Mouse (Mus musculus) left cerebral cortex, adult 8-10 months (tissue): Measurements from ENCODE around the gene Mpp3. TPM values are rescaled to one million over a fixed set of nuclear protein-coding genes. Genes with fewer than 3 reads are reported as not detected.

ENCODE experiments used
- DNase-seq, 2 experiments: peaks; one replicate each; pipeline ENCODE4 v3.0.0; 2022; ENCODE audit warnings: low spot score in 2 of 2
- total RNA-seq, 4 experiments: library from RNA; stranded (reverse); gene quantifications; 2 replicates each; pipeline ENCODE4 v1.2.4; 2022

The Mpp3 gene
- 10 to 100 TPM; 73.8 to 85.2 (median 77.1) TPM for total RNA-seq

DNA sequence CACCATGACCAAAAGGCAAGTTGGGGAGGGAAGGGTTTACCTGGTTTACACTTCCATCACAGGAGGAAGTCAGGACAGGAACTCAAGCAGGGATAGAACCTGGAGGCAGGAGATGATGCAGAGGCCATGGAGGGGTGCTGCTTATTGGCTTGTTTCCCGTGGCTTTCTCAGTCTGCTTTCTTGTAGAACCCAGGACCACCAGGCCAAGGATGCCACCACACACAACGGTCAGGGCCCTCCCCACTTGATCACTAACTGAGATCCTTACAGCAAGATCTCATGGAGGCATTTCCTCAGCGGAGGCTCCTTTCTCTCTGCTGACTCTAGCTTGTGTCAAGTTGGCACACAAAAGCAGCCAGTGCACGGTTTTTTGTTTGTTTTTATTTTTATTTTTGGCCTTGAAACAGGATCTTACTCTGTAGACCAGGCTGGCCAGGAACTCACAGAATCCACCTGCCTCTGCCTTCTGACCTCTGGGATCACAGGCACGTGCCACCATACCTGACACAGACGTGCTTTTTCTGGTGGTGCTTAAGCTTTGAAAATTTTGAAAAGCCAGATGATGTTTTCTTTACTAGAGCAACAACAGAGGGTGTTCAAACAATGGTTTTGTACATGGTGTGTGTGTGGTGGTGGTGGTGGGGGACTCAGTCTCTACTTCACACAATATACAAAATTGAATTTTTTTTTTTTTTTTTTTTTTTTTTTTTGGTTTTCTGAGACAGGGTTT is at the start of gene Mpp3:
Gene Mpp3 (minus strand): TSS at position 375 of the 730 bp plus-strand sequence.
- no peak for DNase-seq

DNA sequence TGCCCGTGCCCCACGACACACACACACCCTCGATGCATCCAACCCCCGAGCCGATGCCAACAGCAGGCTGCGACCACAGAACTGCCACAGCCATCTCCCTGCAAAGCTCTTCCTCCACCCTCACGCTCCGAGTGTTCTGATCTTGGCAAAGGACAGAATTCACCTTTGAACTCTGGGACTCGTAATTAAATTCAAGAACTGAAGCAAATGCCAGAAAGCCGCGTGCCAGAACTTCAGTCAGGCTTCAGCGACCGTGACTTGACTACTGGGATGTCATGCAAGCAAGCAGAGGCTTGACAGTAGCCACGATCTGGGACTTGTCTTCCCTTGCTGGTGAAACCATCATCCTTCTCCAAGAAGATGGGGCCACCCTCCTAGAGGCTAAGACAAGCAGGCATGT is 45.5 kb upstream of the Mpp3 start:
- DNase-seq = no peak

DNA sequence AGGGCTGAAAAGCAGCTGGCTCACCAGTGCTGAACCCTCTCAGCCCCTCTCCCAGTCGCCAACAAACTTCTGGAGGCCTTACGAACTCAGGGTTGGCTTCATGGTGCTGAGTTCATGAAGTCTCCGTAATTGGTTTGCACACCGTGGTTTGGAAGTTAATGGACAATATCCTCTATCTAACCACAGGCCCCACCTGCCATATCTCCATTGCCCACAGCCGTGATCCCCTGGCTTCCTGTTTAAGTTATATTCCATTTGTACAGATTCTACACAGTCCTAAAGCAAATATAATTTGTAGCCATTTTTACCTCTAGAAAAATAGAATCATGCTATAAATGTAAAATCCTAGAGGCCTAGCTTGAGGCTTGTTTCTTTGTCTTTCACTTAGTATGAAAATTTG is 44.5 kb upstream of the Mpp3 start:
- DNase-seq = no peak

DNA sequence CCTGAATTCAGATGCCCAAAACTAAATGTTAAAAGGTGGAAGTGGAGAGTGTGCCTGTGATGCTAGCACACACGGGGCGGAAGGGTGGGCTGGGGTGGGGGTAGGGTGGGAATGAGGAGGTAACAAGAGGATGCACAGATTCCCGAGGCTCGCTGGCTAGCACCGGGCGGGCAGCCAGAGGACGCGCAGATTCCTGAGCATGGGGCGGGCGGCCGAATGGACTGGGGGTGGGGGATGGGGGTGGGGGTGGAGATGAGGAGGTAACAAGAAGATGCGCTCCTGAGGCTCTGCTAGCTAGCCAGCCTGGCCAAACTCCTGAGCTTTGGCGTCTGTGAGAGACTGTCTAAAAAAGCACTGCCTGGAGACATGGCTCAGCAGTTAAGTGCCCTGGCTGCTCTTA is 42.2 kb upstream of the Mpp3 start:
- no peak for DNase-seq

DNA sequence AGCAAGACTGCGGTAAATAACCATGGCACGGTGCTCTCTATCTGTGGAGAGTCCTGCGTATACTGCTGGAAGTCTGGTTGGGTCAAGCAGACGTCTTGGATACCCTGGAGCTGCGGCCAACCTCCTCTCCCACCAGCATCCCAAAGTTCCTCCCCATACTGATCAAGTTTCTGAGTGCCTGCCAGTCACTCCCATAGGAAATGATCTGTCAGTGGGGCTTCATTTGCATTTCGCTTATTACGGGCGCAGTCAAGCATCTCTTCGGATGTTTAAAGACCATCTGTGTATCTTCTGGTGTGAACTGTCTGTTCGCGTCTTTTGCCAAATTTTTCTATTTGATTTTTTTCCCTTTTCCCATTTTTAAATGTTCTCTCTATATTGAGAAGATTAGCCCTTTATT is 41.4 kb upstream of the Mpp3 start:
- DNase-seq = no peak

DNA sequence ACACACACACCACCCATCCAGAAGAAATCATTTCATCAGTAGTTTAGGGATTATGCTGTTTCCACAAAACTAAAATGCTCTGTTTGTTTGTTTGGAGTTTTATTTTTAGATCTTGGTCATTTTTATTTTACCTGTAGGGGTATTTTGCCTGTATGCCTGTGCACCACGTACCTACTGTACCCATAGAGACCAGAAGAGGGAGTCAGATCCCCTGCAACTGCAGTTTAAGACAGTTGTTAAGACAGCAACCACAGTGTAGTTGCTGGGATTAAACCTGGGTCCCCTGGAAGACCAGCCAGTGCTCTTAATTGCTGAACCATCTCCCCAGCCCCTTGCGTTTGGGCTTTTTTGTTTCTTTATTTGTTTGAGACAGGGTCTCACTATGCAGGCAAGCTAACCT is 40.7 kb upstream of the Mpp3 start:
- DNase-seq = no peak

DNA sequence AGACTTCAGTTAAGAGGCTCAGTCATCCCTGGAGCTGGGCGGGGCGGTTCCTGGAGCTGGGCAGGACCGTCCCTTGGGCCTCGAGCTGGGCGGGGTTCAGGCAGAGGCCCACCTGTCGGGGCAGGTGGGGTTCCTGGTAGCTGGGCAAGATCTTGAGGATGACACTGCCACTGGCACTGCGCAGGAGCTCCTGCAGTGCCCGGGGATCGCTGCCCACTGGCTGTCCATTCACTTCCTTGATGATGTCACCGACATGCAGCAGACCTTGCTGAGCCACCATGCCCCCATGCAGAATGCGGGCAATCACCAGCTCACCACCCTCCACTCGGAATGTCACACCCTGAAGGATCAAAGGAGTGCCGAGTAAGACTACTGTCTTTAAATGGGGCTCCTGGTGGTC is 34.8 kb upstream of the Mpp3 start:
- no peak for DNase-seq

DNA sequence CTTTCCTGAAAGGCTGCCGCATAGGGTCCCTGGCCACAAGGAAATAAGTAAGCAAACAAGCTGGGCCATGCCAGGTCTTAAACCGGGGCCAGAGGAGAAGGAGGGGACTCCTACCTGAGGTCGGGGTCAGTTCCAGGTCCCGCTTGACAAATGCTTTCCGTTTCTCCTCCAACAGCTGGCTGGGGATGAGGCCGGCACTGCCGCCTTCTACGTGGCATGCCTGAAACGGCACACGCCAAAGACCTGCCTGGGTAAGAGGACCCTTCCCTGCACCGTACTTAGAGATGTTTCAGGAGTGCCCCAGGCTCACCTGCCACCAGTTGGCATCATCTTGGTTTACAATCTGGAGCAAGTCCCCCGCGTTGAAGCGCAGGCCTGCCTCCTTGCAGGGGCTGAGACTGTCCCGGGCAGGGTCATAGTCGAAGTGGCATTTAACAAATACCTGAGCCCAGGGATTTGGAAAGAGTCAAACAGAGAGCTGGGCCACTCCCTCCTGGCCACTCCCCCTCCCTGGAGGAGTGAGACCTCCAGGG is 33.7 kb upstream of the Mpp3 start:
- DNase-seq = no peak

DNA sequence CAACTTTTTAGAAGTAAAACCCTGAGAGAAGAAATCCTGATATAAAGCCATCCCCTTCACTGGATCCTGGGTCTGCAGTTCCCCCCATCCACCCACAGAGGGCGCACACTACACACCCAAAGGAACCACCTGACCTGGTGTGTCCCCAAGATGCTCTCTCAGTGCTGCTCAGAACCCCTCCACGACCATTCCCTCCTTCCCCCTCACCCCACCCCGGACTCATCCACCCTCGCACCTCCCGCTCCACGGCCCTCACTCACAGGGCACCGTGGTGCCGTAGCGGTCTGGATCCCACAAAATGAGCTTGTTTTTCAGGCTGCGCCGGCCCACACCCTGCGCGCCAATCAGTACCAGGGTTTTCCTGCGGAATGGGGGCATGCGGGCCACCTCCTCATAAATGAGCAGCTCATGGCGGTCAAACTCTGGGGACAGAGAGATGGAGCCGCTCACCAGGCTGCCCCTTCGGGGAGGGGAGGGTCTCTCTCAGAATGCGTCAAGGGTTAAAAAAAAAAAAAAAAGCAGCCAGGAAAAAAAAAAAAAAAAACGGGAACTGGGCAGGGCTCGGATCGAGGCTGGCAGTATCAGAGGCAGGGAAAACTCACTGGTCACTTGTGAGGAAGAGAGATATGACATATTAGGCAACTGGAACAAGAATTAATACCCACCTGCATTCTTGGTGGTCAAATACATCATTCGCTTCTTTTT is 33.1 kb upstream of the Mpp3 start:
- peak; percentile 50 to 70 for DNase-seq

DNA sequence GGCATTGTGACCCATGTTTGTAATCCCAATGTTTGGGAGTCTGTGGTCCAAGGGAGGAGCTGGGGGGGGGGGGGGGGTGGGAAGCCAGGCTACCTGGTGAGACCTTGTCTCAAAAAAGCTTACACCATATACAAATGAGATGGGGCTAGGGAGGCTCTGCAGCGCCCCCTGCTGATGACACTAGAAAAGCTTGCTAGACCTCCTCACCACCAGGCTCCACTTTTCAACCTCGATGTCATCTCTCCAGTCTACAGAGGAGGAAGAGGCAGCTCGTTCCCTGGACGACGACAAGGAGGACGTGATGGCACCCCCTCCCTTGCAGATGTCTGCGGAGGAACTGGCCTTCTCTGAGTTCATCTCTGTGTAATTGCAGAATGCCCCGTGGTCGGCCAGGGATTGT is 25.6 kb upstream of the Mpp3 start:
- DNase-seq = peak in 1 of 2 experiments; percentile 18

DNA sequence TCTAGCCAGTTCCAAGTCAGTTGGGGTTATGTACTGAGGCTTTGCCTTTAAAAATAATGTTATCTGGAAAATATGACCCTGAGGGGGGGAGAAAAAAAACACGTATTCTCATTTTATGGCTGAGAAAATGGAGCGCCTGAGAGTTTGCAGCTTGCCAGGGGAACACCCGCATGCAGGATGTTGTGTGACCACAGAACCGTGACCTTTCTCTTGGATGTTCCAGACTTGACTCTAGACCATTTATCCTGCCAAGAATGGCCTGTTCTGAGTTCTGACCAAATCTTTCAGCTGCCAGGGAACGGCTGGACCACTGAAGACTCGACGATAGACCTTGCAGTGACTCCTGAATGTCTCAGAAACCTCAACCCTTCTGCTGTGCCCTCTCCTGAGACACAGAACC is 24.9 kb upstream of the Mpp3 start:
- no peak for DNase-seq

DNA sequence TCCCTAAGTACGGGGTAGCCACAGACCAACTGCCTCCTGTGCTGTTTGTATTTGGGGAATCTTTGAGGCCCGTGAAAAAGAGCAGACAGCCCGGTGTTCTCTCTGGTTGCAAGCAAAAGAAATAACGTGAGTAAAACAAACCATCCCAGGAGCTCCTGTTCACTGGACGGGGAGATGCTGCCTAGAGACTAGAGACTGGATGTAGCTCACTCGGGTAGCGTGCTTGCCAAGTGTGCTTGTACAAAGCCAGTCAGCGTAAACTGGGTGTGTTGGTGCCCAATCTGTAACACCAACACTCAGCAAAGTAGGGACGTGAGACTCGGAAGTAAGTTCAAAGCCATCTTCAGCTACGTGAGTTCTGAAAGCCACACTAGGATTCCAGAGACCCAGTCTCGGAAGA is 24.4 kb upstream of the Mpp3 start:
- no peak for DNase-seq

DNA sequence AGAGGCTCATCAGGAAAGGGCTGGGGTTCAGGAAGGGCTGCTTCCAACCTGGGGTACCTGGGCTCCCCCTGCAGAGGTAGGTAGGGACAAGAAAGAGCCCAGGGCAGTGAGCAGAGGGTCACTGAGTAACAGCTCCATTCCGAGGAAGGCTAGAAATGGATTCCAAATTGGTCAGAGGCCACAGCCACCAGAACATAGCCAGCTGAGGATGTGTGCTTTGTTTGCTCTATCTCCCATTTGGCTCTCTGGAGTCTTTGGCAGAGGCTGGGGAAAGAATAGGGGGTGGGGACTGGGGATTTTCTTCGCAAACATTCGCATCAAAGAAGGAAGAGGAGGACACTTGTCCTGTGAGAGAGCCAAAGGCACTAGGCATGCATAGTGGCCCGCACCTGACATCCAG is 23.7 kb upstream of the Mpp3 start:
- no peak for DNase-seq

DNA sequence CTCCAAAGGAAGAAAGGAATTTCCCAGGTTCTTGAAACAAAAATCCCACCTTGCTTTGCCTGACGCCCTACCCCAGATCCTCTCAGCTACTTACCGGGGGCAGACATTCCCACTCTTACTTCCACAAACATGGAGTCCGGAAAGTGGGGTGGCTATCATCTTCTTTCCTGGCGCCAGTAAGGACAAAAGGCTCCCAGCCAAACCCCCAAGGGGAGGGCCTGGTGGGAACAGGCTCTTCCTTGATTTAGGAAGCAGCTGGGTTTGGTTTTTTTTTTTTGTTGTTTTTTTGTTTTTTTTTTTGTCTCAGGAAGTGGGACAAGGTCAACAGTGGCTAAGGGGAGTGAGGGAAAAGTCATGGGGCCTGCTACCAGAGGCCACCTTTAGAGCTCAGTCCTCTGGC is 23.3 kb upstream of the Mpp3 start:
- no peak for DNase-seq

DNA sequence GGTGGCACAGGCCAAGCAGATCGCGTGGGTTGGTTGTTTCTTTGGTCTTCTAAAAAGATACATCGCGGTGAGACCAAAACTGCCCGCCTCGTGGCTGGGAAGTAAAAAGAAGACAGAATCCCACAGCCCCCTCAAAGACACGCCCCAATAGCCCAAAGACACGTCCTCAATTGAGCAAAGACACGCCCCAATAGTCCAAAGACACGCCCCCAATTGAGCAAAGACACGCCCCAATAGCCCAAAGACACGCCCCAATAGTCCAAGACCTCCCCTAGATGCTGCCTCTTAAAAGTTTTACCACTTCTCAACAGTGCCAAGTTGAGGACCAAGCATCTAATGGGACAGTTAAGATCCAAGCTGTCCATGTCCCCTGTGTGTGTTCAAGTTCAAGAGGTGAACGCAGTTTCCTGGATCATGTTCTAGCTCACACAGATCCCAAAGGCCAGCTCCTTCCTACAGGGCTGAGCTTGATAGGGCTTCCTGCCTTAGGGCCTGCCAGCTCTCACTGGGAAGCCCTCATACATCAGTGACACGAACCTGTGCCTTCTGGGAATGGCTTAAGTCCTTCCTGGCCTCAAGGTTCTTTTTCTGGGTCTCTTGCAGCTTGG is 21.7 kb upstream of the Mpp3 start:
- no peak for DNase-seq

DNA sequence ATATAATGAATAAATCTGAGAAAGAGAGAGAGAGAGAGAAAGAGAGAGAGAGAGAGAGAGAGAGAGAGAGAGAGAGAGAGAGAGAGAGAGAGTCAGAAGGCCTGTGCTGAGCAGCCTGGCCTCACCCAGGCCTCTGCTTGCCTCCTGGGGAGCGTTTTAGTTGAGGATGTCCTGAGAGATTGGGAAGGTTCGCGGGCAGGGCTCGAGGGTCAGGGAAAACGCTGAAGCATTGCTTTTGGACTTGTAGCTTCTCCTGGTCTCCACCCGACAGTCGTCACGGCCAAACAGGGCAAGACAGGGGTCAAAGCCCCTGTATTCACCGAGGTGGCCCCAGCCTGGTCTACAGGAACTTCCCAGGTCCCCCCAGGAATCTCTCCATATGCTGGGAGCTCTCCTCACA is 18.3 kb upstream of the Mpp3 start:
- no peak for DNase-seq

DNA sequence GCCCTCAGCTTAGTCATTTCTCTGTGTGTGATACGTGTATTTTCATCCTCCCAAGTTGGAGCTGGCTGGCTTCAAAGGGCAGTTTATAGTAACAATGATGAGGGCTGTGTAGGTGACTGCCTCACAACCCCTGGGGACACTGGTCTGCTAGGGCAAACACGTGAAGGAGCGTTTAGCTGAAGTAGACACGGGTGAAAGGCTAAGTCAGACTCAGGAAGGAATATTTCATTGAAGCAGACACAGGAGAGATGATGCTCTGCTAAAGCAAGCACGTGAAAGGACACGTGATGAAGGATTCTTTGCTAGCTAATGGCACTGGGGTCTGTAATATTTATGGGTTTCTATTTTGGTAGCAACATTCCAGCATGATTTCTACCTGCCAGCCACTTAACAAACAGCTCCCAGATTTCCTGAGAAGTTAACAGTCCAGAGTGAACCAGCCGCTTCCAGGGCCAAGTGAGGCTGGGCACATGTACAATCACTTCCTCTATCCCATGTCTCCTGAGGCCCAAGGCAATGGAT is 16.5 kb upstream of the Mpp3 start:
- DNase-seq = no peak

DNA sequence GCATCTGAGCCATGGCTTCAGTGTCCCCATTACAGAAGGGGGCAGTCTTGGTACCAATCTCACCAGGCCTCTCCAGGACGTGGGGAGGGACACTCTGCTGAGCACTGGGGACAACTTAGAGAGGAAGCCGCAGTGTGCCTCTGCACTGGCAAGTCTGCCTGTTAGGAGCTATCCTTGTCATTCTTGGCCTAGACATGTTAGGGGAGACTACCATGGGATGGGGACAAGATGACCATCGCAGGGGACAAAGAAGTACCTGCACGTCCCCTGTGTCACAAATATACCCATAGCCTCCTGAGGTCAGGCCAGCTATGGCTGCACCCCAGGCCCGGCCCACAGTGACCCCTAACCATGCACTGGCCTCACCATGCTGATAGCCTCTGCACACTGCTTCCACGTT is 15.1 kb upstream of the Mpp3 start:
- DNase-seq = no peak

DNA sequence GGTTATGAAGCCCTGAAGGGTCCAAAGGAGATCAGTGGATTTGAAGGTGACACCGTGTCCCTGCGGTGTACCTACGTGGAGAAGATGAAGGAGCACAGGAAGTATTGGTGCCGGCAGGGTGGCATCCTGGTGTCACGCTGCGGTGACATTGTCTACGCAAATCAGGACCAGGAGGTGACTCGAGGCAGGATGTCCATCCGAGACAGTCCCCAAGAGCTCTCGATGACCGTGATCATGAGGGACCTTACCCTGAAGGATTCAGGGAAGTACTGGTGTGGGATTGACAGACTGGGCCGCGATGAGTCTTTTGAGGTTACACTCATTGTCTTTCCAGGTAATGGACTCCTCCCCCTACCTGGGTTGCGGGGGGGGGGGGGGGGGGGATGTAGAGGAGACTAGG is 14.7 kb upstream of the Mpp3 start:
- no peak for DNase-seq

DNA sequence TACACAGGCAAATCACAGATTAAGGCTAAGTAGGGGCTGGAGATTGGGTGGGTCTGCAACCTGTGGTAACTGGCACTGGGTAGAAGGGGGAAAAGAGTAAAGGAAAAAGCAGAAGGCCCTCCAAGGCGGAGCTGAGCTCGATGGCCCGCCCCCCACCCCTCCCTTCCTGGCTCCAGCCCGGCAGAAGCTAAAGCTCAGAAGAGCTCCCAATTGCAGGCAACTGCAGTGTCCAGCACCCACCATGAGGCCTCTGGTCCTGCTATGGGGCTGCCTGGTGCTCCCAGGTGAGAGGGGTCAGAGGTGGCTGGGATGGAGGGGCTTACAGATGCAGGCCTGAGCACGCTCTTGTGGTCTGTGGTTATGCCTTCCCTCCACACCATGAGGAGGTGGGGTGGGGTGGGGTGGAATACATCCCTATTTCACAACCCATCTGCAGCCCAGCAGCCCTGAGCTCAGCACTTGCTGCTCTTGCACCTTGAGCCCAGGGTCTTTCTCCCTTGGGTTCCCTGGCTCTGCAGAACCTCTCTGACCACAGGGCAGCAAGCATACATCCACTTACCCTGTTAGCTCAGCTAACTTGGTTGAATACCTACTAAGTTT is 13.2 kb upstream of the Mpp3 start, which contains the start of gene Cd300lg:
Gene Cd300lg (plus strand): TSS at position 160 of the 600 bp plus-strand sequence.
- DNase-seq = no peak

DNA sequence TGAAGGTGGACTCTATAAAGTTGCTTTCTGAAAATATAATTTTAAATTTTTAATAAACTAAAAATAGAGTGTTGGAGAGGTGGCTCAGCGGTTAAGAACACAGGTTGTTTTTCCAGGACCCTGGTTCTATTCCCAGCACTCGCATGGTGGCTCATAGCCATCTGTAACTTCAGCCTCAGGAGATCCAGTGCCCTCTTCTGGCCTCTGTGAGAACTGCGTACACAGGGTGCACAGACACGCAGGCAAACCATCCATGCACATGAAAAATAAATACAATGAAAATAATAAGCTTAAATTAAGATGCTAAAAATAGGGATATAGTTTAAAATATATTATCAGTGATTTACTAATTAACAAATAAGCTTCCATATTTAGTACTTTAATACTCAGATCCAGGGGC is 12.4 kb upstream of the Mpp3 start:
- DNase-seq = no peak

DNA sequence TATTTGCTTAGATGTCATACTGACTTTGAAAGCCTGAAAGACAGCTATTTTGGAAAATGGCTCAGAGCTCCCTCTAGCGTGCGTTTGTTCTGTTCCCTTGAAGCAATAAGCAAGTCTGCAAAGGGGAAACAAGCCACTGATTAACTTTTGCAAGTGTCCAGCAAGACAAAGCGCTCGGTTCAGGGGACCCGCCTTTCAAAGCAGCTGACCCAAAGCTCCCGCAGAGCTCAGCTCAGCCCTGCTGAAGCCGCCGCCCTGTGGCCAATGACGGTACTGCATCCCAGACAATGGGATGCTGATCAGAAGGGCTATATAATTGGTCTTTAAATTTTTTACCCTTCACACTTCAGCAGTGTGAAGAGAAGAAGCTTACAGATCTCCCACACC is 11.9 kb upstream of the Mpp3 start:
- DNase-seq = peak in 1 of 2 experiments; percentile 82
